Mouse (Mus musculus): ENCODE data around the gene Tspan12. TPM values are rescaled to one million over a fixed set of nuclear protein-coding genes. Genes with fewer than 3 reads are reported as not detected.

Gene Tspan12
- polyA plus RNA-seq, 1 experiment from 2014 or later: 23.3 TPM

GRCm38 (mm10) chr6:21769447-21769809 lies 82.9 kb downstream of the Tspan12 start:
- H3K9me3 ChIP-seq (replicated peaks): no peaks in the 10 kb centered on the region
- no peaks in the 10 kb centered on the region for H3K36me3 ChIP-seq
- WGBS (ENCODE audit: insufficient replicate concordance): 61% methylated on average over 1 of the region's 1 CpGs
- H3K4me1 ChIP-seq (replicated peaks): peaks cover 4% of the 10 kb centered on the region
- H3K4me3 ChIP-seq (replicated peaks): no peak overlapping the region
- DNase-seq (no peak), ATAC-seq (ENCODE audit: low read depth) (no peak)
- no peak overlapping the region for H3K4me2 ChIP-seq
- H3K27me3 ChIP-seq: no peaks in the 10 kb centered on the region
- H3K9ac ChIP-seq: no peak overlapping the region
- H3K27ac ChIP-seq: no peak overlapping the region

GRCm38 (mm10) chr6:21768745-21769446 lies 83.4 kb downstream of the Tspan12 start:
- H3K4me3 ChIP-seq (replicated peaks): no peak overlapping the region
- H3K4me1 ChIP-seq (replicated peaks): no peaks in the 10 kb centered on the region
- ATAC-seq (ENCODE audit: low read depth) (no peak), DNase-seq (no peak)
- no peaks in the 10 kb centered on the region for H3K27me3 ChIP-seq
- no peak overlapping the region for H3K4me2 ChIP-seq
- no peak overlapping the region for H3K27ac ChIP-seq
- H3K9ac ChIP-seq: no peak overlapping the region
- WGBS (ENCODE audit: insufficient replicate concordance): 74% methylated on average over 9 of the region's 9 CpGs
- no peaks in the 10 kb centered on the region for H3K9me3 ChIP-seq (replicated peaks)
- H3K36me3 ChIP-seq: no peaks in the 10 kb centered on the region

- no peak overlapping the region for H3K4me3 ChIP-seq (replicated peaks)
- H3K36me3 ChIP-seq: no peaks in the 10 kb centered on the region
- ATAC-seq (ENCODE audit: low read depth) (no peak), DNase-seq (no peak)
- no peak overlapping the region for H3K9ac ChIP-seq
- H3K4me2 ChIP-seq: no peak overlapping the region
- 76% methylated on average over 12 of the region's 12 CpGs for WGBS (ENCODE audit: insufficient replicate concordance)
- no peaks in the 10 kb centered on the region for H3K9me3 ChIP-seq (replicated peaks)
- no peaks in the 10 kb centered on the region for H3K4me1 ChIP-seq (replicated peaks)
- H3K27ac ChIP-seq: no peak overlapping the region
- no peaks in the 10 kb centered on the region for H3K27me3 ChIP-seq
These were observed 84.5 kb downstream of the Tspan12 start for GRCm38 (mm10) chr6:21767787-21768221.

GRCm38 (mm10) chr6:21747536-21747935 lies 104.8 kb downstream of the Tspan12 start:
- no peak overlapping the region for H3K4me3 ChIP-seq (replicated peaks)
- 62% methylated on average over 1 of the region's 1 CpGs for WGBS (ENCODE audit: insufficient replicate concordance)
- H3K4me2 ChIP-seq: no peak overlapping the region
- no peaks in the 10 kb centered on the region for H3K4me1 ChIP-seq (replicated peaks)
- no peaks in the 10 kb centered on the region for H3K36me3 ChIP-seq
- no peak overlapping the region for H3K9ac ChIP-seq
- no peaks in the 10 kb centered on the region for H3K9me3 ChIP-seq (replicated peaks)
- no peak overlapping the region for H3K27ac ChIP-seq
- DNase-seq (no peak), ATAC-seq (ENCODE audit: low read depth) (no peak)
- no peaks in the 10 kb centered on the region for H3K27me3 ChIP-seq

- Histone ChIP-seq H3K36me3 (no peaks in the 10 kb centered on the region), H3K9ac (no peak overlapping the region)
These were observed 107.6 kb downstream of the Tspan12 start for GRCm38 (mm10) chr6:21744615-21745266.

GRCm38 (mm10) chr6:21740606-21741005 lies 111.7 kb downstream of the Tspan12 start:
- no peak overlapping the region for H3K4me2 ChIP-seq
- ATAC-seq (ENCODE audit: low read depth): no peak
- WGBS (ENCODE audit: insufficient replicate concordance): 32% methylated on average over 2 of the region's 2 CpGs
- H3K27me3 ChIP-seq: no peaks in the 10 kb centered on the region
- no peak overlapping the region for H3K9ac ChIP-seq
- no peaks in the 10 kb centered on the region for H3K36me3 ChIP-seq
- no peak for DNase-seq
- no peaks in the 10 kb centered on the region for H3K4me1 ChIP-seq (replicated peaks)
- no peaks in the 10 kb centered on the region for H3K9me3 ChIP-seq (replicated peaks)
- H3K4me3 ChIP-seq (replicated peaks): no peak overlapping the region
- no peak overlapping the region for H3K27ac ChIP-seq

More at GRCm38 (mm10) chr6:21744615-21745266, 107.6 kb downstream of the Tspan12 start:
- no peak for DNase-seq
- Histone ChIP-seq H3K4me2 (no peak overlapping the region), H3K27ac (no peak overlapping the region), H3K27me3 (no peaks in the 10 kb centered on the region), H3K4me1 (replicated peaks) (no peaks in the 10 kb centered on the region), H3K4me3 (replicated peaks) (no peak overlapping the region), H3K9me3 (replicated peaks) (no peaks in the 10 kb centered on the region)
- 68% methylated on average over 3 of the region's 3 CpGs for WGBS (ENCODE audit: insufficient replicate concordance)
- ATAC-seq (ENCODE audit: low read depth): no peak

GRCm38 (mm10) chr6:21722238-21722637 lies 130.1 kb downstream of the Tspan12 start:
- H3K9ac ChIP-seq: no peak overlapping the region
- H3K9me3 ChIP-seq (replicated peaks): no peaks in the 10 kb centered on the region
- DNase-seq: no peak
- no peaks in the 10 kb centered on the region for H3K4me1 ChIP-seq (replicated peaks)
- 68% methylated on average over 10 of the region's 10 CpGs for WGBS (ENCODE audit: insufficient replicate concordance)
- H3K4me2 ChIP-seq: no peak overlapping the region
- H3K27me3 ChIP-seq: no peaks in the 10 kb centered on the region
- no peaks in the 10 kb centered on the region for H3K36me3 ChIP-seq
- no peak overlapping the region for H3K27ac ChIP-seq
- ATAC-seq (ENCODE audit: low read depth): no peak
- no peak overlapping the region for H3K4me3 ChIP-seq (replicated peaks)

Other genes with a start within 250 kb of the Tspan12 start
- 22.6 and 29.8 TPM in 2 replicates for gene Ing3, start 97.1 kb upstream of the Tspan12 start, polyA plus RNA-seq (2015; fragmentation: Nextera tagmentation; extraction: Ambion mirVana)
- gene Cped1, start 133.4 kb upstream of the Tspan12 start, polyA plus RNA-seq (2015; fragmentation: Nextera tagmentation; extraction: Ambion mirVana): 2.2 and 3.2 TPM in 2 replicates